Mouse (Mus musculus) heart, postnatal 10 days (tissue): ENCODE data around the gene Hist1h2ao. TPM values are rescaled to one million over a fixed set of nuclear protein-coding genes. Genes with fewer than 3 reads are reported as not detected.

Experiments used
- microRNA-seq, 2 experiments: library from miRNA; unstranded; fragments of <30 nt; microRNA quantifications; one replicate each; pipeline ENCODE4 v1.2.0; 2022
- total RNA-seq, 2 experiments: library from RNA; stranded (reverse); gene quantifications; 2 replicates each; pipeline ENCODE4 v1.2.3; 2021

Hist1h2ao gene
- total RNA-seq, 2 experiments from 2014 or later: not detected

Small RNA genes within 50 kb of the gene (microRNA-seq; reads per million reads assigned to microRNA genes)
- gene Gm19658 (0 reads per million in 2 experiments), gene Gm44346 (0 reads per million in 2 experiments), gene Gm44466 (0 reads per million in 2 experiments)

Other genes starting within 250 kb of the Hist1h2ao start
- not detected for gene Olfr1364, start 228.7 kb upstream of the Hist1h2ao start, total RNA-seq
- gene Olfr1362, start 196.4 kb upstream of the Hist1h2ao start, total RNA-seq: not detected
- gene Olfr11, start 167.9 kb upstream of the Hist1h2ao start, total RNA-seq: not detected
- not detected for gene Olfr1361, start 147.1 kb upstream of the Hist1h2ao start, total RNA-seq
- gene Olfr1360, start 133.1 kb upstream of the Hist1h2ao start, total RNA-seq: not detected
- not detected for gene Olfr1359, start 112.4 kb upstream of the Hist1h2ao start, total RNA-seq
- 100 to 1,000 TPM; 206 to 220 TPM for gene Hist1h2bl, start 94.3 kb upstream of the Hist1h2ao start, total RNA-seq
- 100 to 1,000 TPM; 201 to 229 TPM for gene Hist1h2ai, start 94.0 kb upstream of the Hist1h2ao start, total RNA-seq
- 100 to 1,000 TPM; 284 to 332 TPM for gene Hist1h3h, start 92.8 kb upstream of the Hist1h2ao start, total RNA-seq
- 10 to 100 TPM; 54.7 to 69.5 TPM for gene Hist1h2bm, start 88.4 kb upstream of the Hist1h2ao start, total RNA-seq
- 10 to 100 TPM; 39.0 to 39.7 TPM for gene Hist1h4j, start 75.4 kb upstream of the Hist1h2ao start, total RNA-seq
- gene Hist1h4k, start 60.0 kb upstream of the Hist1h2ao start, total RNA-seq: 100 to 1,000 TPM; 426 to 466 TPM
- gene Hist1h2ak, start 56.6 kb upstream of the Hist1h2ao start, total RNA-seq: 10 to 100 TPM; 79.2 to 89.4 TPM
- gene Hist1h2bn, start 56.3 kb upstream of the Hist1h2ao start, total RNA-seq: 100 to 1,000 TPM in 1 of 2 experiments, 10 to 100 TPM in 1; 98.6 to 149 TPM
- gene Hist1h1b, start 29.8 kb upstream of the Hist1h2ao start, total RNA-seq: 100 to 1,000 TPM; 112 to 150 TPM
- 100 to 1,000 TPM; 213 to 223 TPM for gene Hist1h3i, start 27.1 kb upstream of the Hist1h2ao start, total RNA-seq
- 10 to 100 TPM; 37.7 to 43.5 TPM for gene Hist1h2an, start 23.2 kb upstream of the Hist1h2ao start, total RNA-seq
- gene Hist1h2bp, start 23.0 kb upstream of the Hist1h2ao start, total RNA-seq: 10 to 100 TPM; 80.8 to 84.7 TPM
- 100 to 1,000 TPM; 177 to 197 TPM for gene Hist1h2bq, start 268 bp upstream of the Hist1h2ao start, total RNA-seq
- 100 to 1,000 TPM; 322 to 356 TPM for gene Hist1h4m, start 1.3 kb downstream of the Hist1h2ao start, total RNA-seq
- 10 to 100 TPM; 39.5 to 61.3 TPM for gene Hist1h4n, start 21.7 kb downstream of the Hist1h2ao start, total RNA-seq
- gene Hist1h2ap, start 23.0 kb downstream of the Hist1h2ao start, total RNA-seq: 100 to 1,000 TPM; 265 to 322 TPM
- 100 to 1,000 TPM; 181 to 198 TPM for gene Hist1h2br, start 23.3 kb downstream of the Hist1h2ao start, total RNA-seq
- 1 to 10 TPM; 1.4 to 1.9 TPM for gene Zfp184, start 134.6 kb downstream of the Hist1h2ao start, total RNA-seq
- gene Pom121l2, start 170.7 kb downstream of the Hist1h2ao start, total RNA-seq: not detected
- not detected for gene Prss16, start 199.3 kb downstream of the Hist1h2ao start, total RNA-seq
- gene Hist1h2ah, start 225.1 kb downstream of the Hist1h2ao start, total RNA-seq: 100 to 1,000 TPM; 181 to 187 TPM
- gene Hist1h2bk, start 225.4 kb downstream of the Hist1h2ao start, total RNA-seq: 100 to 1,000 TPM; 213 to 221 TPM
- gene Hist1h4i, start 230.9 kb downstream of the Hist1h2ao start, total RNA-seq: 10 to 100 TPM; 70.8 to 71.4 TPM
- gene Hist1h2ag, start 232.5 kb downstream of the Hist1h2ao start, total RNA-seq: 100 to 1,000 TPM; 142 to 176 TPM
- gene Hist1h2bj, start 232.7 kb downstream of the Hist1h2ao start, total RNA-seq: 100 to 1,000 TPM; 116 to 123 TPM